Mouse (Mus musculus): ENCODE data around the gene Gimap1. TPM values are rescaled to one million over a fixed set of nuclear protein-coding genes. Genes with fewer than 3 reads are reported as not detected.

Gimap1 gene
- total RNA-seq, 2 experiments from 2014 or later, result 16.3 to 18.0 TPM

DNA sequence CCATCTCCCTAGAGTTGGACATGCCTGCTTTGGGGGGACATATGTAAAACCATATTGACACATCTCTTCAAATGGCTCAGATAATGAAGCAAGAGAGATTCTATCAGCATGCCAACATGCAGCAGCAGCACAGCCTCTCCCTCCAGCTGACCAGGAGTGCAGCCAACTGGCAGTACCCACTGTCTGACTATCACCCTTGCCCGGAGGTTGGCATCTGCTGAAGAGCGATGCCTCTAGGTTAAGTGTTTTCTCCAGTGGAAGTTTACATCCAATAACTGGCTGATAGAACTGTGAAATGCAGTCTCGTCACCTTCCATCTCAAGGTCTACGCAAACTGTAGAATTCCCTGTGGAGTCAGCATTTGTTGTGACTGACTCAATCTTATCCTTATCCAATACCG lies 1.2 kb upstream of the Gimap1 start:
- no peak for DNase-seq (ENCODE audit: low spot score in 2 of 2)

DNA sequence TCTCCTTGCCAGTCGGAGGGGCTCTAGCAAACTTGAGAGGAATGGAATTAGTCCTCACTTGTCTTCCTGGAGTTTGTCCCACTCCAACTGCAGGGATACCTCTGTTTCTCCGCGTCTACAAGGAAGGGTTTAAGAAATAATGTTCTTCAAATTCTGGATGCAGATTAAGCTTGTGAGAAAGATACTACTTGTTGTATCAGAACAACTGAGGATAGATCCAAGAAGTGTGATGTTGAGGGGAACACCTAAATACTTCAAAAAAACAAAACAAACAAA lies 864 bp downstream of the Gimap1 start:
- DNase-seq (ENCODE audit: low spot score in 2 of 2), result no peak

DNA sequence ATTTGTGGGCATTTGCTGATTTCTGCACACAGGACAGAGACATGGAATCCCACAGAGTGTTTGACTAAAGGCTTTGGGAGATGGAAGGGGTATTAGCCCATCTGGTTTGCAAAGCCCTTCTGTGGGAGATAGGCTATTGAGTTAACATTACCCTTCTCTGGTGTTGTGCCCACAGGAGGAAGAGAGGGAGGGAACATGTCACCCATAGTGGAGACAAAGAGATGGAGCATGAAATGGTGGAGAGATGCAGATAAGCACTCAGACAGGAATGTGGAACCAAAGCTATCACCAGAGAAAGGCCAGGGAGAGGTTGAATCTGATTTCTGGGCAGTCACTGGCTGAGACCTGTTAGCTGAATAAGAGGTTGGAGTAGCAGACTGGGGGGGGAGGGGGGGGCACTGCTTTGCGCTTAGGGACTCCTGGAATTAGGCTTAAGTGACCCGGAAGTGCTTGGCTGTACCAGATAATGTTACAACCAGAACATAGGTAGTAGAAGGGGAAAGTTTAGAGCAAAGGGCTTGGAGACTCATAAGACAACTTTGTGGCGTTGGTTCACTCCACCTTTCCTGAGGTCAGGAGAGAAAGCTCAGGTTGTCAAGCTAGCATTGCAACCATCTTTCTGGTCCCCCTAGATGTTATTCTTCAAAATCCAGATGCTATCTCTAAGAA lies 1.8 kb downstream of the Gimap1 start:
- no peak for DNase-seq (ENCODE audit: low spot score in 2 of 2)

DNA sequence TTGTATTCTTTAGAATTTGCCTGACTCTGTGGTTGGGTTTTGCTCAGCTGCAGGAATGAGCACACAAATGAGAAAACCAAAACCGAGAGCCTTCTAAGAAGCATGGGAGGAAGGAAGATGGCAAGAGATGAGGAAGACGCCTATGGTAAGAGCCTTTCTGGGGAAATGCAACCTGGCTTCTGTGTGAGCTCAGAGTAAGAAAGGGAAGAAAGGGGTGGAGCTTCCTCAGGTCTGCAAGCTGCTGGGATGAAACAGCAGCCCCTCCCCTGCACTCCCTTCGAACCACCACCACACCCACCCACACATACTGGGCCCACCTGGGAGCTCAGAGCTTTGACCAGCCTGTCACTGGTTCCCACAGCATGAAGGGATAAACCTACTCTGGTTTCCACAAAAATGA lies 2.4 kb downstream of the Gimap1 start:
- DNase-seq (ENCODE audit: low spot score in 2 of 2), result no peak

DNA sequence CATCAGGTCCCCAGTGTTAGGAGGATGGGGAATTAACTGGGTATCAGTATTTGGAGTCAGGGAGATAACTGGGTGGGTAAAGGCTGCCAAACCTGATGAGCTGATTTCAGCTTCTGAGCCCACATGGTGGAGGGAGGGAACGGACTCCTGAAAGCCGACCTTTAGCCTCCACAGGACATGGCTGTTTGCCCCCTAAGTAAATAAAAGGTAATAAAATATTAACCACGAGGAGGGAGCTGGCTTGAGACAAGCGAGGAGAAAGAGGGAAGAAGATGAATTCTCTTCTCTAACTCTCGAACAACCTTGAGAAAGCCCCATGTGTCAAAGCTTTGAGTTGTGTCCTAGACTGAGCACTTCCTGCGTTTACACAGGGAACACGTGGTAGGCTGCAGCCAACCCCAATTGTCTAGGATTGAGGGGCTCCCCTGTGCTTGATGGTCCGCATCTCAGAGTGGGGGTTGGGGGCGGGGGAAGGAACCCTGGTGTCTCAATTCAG lies 2.9 kb downstream of the Gimap1 start:
- no peak for DNase-seq (ENCODE audit: low spot score in 2 of 2)

DNA sequence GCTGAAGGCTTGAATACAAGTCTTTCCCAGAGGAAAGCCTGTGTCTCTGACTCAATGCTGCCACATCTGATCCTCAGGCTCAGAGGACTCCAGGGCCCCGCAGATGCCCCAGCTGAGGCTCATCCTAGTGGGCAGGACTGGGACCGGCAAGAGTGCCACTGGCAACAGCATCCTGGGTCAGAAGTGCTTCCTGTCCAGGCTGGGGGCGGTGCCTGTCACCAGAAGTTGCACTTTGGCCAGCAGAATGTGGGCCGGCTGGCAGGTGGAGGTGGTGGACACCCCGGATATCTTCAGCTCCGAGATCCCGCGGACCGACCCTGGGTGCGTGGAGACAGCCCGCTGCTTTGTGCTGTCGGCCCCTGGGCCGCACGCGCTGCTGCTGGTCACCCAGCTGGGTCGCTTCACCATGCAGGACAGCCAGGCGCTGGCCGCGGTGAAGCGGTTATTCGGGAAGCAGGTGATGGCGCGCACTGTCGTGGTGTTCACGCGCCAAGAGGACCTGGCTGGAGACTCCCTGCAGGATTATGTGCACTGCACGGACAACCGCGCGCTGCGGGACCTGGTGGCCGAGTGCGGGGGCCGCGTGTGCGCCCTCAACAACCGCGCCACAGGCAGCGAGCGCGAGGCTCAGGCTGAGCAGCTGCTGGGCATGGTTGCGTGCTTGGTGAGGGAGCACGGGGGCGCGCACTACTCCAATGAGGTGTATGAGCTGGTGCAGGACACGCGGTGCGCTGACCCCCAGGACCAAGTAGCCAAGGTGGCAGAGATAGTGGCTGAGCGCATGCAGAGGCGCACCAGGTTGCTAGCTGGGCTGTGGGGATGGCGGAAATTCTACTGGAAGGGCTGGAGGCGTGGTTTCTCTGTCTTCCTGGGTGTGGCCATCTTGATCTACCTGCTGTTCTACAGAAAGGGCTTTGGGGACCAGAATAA lies 3.8 kb downstream of the Gimap1 start:
- DNase-seq (ENCODE audit: low spot score in 2 of 2), result no peak

DNA sequence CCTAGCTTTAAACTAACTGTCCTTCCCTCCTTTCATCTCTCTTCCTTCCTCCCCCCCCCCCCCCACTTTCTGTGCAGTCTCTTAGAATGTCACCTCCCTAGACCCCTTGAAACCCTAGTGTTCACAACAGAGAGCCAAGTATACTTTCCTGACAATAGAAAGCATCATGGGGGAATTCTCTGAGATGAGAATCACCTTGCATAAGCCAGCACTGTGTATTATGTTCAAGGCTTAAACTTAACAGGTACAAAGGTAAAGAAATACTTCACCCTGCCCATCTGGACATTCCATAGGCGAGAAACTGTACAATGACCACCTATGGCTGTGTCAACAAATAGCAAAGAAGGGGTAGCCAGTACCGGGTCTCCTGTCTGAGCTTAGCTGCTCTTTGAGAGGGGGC lies 6.6 kb downstream of the Gimap1 start:
- no peak for DNase-seq (ENCODE audit: low spot score in 2 of 2)

DNA sequence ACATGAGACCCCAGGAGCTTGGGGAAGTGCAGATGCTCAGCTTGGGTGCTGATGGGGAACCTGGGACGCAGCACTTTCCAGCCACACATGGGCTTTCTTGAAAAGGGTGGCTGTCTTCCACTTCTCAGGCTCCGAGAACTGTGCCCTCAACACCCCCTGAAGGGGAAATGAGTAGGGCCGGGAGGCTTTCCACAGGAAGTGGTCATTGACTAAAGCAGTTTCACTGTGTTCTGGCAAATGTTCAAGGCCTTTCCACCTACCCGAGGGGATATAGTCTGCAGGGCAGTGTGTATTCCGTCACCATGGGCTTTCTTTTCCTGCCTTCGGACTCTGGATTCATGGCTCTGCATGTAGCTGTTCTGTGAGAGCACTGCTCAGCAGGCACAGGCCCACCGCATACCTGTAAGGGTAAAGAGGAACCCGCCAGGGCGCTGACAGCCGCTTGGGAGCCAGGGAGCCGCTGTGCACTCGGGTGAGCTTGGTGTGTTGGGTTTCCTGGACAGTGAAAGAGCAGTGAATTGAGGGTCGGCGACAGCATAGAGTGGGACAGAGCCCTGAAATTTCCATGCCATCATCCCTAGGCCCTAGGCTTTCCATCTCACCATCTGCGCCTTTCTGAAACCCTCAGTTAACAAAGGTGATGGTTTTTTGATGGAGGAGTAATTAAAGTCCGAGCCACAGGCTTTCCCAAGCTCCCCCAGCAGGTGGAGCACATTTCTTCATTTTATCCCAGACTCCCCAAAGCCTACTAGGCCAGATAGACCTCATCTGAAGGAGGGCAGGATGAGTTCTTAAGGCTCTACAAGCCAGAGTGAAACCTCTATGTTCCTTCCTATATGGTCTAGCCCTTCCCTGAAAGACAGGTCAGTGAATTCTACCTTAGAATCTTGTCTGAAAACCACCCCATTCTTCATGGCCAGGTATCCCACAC lies 7.4 kb downstream of the Gimap1 start, which contains the start of gene Gimap5:
Gene Gimap5, plus strand, starts transcription at position 239 of the 931 bp plus-strand sequence.
- DNase-seq (ENCODE audit: low spot score in 2 of 2), result peak in 1 of 2 experiments; percentile 24

DNA sequence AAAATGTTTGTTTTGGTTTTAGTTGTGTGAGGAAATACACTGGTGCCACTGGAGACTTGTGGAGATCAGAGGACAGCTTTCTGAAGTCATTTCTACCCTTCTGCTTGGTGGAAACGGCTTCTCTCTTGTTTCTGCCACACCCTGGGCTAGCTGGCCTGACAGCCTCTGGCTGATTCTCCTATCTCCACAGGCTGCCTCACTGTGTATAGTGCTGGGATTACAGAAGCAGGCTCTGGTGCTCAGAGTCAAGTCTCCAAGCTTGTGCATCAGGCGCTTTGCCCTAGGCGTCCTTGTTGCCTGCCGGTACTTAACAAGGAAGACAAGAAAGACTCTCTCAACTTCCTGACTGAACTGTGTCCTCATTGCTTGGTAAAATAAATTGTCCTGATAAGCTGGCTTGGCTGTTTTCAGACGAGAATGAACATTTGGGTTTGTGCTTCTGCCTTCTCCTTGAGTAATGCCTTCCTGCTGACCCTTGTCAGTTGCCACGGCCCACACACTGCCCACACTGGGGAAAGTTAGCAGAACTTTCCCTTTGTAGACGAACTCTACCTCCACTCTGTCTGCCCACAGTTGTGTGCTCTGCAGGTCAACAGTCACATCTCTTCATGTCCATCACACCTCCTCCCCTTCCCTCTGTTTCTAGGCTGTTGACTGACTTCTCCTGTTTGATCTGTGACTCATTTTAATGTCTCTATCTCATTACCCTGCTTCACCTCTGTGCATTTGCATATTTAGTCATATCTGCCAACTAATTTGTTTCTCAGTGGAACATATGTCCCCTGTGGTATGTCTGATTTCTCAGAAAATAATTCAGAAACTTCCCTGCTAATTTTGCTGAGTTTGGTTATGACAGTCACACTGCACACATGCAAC lies 8.5 kb downstream of the Gimap1 start:
- DNase-seq (ENCODE audit: low spot score in 2 of 2), result no peak

DNA sequence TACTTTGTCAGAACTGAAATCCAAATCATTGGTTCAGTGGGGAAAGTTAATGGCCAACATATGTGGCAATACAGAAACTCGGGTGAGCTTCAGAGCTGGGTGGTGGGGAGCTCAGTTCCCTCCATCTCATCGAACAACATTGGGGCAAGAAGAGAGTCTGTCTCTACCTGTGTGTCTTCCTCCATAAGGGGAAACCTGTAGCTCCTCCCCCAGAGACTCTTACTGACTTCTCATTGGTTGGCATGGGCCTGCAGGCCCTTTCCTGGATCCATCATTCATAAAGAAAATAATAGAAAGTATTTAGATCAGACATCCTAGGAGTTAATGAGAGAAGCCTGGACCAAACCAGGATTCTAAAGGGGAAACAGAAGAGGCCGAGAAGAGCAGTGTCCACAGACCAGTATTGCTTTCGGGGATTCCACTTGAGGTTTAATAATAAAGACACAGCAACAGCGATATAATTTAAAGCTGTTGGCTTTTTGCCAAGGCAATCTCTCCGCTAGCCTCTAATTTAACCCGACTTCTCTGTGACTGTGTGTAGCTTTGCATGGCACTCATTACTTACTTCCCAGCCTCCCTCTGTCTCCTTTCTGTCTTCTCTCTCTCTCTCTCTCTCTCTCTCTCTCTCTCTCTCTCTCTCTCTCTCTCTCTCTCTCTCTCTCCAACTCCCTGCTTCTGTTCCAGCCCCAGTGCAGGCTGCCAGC lies 24.9 kb downstream of the Gimap1 start:
- DNase-seq (ENCODE audit: low spot score in 2 of 2), result no peak

DNA sequence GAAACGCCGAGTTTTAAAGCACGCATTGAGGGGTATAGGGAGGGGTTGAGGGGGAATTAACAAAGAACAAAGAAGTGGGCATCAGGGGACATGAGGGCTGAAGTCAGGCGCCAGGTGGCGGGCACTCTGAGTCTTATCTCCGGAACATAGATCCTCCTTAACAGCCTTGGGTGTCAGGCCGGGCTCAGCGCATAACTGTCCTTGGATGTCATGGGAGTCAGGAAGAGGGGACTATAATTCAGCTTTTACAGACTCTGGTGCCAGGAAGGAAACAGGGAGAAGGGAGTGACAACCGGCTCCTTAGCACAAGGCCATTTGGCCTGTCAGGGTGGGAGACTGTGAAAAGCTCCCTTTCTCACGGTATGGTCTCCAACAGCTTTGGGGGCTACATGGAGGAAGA lies 25.6 kb downstream of the Gimap1 start:
- DNase-seq (ENCODE audit: low spot score in 2 of 2), result no peak

DNA sequence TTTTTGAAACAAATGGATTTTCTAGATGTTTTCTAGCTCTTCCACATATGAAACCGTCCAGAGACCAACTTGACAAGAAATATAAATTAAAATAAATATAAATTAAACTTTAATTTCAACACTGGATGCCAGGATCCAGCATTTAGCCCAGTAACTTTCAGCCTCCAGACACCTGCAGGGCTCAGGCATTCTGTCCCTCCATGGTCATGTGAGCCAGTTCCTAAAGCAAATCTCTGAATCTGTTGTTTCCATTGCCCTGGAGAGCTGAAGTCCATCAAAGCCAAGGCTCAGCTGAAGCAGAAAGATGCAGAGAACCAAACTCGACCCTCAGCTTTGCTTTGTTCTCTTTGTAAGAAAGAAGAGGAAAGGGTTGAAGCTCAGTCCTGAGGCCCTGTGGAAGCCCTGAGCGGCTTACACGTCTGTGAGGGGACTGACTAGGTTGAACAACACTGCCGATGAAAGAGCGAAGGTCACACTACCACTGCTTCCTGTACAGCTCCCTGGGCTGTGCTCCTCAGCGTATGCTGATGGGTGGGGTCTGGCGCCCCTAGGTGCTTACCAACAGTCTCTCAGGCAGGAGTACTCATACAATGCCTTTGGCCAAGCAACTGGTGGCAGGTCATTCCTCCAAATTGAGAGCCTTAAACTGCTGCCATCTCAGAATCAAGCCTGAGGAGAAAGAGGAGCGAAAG lies 29.5 kb downstream of the Gimap1 start:
- DNase-seq (ENCODE audit: low spot score in 2 of 2), result no peak

DNA sequence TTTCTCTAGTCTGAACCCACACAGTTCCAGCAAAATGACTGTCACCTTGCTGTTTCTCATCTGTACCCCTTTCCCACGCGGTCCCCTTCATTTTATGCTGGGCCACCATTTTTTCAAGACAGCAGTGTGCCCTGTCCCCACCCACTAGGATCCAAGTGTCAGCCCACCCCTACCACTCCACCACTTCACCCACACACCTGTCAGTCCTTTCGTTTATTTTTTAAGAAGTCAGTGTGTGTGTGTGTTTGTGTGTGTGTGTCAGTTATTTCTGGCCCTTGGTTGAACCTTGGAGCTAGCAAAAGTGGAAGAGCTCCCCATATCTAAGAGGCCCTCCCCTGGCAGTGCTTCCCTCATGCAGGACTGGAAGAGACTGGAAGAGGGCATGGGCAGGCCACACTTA lies 30.1 kb downstream of the Gimap1 start:
- DNase-seq (ENCODE audit: low spot score in 2 of 2), result no peak

DNA sequence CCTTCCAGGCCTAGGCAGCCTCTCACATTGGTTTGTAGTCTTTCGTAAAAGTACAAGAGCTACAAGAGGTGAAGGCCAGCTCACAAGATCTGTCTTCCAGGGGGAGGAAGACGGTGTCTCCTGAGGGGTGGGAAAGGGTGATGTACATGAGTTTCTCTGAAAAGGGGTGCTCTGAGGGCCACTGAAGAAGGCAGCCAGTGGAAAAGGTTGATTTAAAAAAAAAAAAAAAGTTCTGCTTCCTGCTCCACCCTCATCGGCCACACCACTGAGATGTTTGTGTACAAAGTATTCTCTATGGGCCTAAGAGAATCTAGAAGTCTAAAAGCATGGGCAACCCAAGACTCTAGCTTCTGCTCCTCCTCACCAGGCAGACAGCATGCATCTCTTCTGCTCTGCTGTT lies 31.8 kb downstream of the Gimap1 start, which contains the start of gene Gimap3:
Gene Gimap3, minus strand, starts transcription at position 156 of the 400 bp plus-strand sequence.
- no peak for DNase-seq (ENCODE audit: low spot score in 2 of 2)

DNA sequence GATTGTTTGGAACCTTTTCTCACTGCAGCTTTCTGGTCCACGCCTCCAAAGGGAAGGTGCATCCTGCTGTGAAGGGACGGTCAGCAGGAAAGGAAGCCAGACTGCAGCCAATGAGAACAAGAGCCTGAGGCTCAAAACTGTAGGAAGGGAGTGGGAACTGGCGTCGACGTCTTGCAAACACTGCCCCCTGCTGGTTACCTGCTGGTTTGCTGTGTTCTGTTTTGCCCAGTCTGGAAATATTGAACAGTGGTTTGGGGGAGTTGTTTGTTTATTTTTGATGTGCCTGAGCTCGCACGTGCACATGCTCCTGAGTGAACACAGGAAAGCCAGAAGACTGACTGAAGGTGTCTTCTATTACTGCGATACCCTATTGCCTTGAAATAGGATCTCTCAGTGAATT lies 33.2 kb downstream of the Gimap1 start:
- peak; percentile 42 to 64 for DNase-seq (ENCODE audit: low spot score in 2 of 2)

DNA sequence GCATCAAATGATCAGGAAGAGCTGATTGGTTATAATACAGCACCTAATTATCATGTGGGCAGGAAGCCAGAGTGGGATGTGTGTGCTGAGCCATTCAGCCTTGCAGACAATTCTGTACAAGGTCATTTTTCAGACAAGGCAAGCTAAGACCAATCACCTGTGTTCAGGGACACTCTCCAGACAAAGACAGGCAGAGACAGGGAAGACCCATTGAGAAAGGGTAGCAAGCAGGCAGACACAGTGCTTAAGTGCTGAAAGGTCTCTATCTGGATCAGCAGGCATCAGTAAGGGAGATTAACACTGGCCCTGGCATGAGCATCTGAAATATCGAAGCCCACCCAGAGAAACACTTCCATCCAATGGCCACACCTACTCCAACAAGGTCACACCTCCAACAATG lies 45.6 kb downstream of the Gimap1 start:
- no peak for DNase-seq (ENCODE audit: low spot score in 2 of 2)

DNA sequence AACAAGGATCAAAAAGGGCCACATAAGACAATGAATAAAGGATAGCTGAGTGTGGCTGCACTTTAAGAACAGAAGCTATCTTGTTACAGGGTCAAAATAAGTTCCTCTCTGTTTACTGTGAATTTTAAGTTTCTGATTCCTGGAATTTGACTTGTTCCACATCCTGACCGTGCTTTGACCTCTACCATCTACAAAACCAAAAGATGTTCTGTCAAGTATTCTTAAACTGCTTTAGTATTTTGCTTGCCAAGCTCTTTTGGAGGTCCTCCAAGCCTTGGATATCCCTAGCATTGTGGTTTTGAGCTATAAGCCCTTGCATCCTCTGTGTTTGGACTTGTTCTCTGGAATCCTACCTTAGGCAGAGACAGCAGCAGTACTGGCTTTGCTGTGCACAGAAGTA lies 46.3 kb downstream of the Gimap1 start:
- DNase-seq (ENCODE audit: low spot score in 2 of 2), result no peak

DNA sequence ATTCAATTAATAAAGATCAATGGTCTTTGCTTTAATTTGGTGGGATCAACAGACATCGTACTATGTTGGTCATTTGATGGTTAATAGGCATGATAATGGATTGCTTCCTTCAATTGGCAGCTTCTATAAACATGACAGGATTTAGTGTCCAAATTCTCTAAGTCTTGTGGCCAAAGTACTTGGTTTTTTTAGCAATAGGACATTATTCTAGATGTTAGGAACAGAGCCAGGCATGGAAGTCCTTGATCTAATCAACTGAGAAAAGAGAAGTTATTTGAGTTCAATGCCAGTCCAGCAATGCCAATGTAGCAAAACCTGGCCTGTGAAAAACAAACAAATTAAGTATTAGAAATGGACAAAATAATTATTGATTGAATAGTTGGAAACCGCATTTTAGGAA lies 46.7 kb downstream of the Gimap1 start:
- DNase-seq (ENCODE audit: low spot score in 2 of 2), result no peak

DNA sequence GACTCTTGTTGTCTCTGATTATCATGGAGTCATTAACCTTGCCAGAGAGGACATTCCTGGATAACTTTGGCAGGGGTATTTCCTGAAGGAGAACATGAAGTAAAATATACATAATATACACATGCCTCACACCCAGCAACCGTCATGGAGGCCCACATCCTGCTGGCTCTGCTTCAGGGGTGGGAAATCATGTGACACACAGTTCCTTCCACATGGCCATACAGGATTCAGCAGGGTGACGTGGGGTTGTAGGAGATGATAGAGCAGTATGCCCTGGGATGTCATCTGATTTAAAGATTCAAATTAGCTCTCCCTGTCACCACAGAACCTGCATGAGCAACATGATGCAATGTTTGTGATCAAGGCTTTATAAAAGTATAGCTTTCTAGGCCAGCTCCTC lies 49.0 kb downstream of the Gimap1 start:
- no peak for DNase-seq (ENCODE audit: low spot score in 2 of 2)

Measured in adrenal gland, postnatal 4 days (tissue).